Mouse (Mus musculus) CH12.LX (cell line): Measurements from ENCODE around the gene Lamc3. TPM values are rescaled to one million over a fixed set of nuclear protein-coding genes. Genes with fewer than 3 reads are reported as not detected.

Source experiments
- DNase-seq: peaks from one replicate; pipeline ENCODE4 v3.0.0-alpha.2; 2013; ENCODE audit errors: extremely low read depth
- H3K27ac ChIP-seq: 2 replicates; pipeline ENCODE4 v1.5.1; 2012; ENCODE audit warnings: low read depth, mild to moderate bottlenecking, control low read depth, moderate library complexity; ENCODE audit not compliant: insufficient read depth
- H3K27me3 ChIP-seq: replicated peaks from 2 replicates; pipeline ENCODE3; 2012; ENCODE audit warnings: inconsistent platforms
- H3K36me3 ChIP-seq, 2 experiments: replicated peaks in 1 of 2; 2 replicates each; pipeline versions ENCODE3 to v1.6.1; 2012; ENCODE audit warnings: inconsistent platforms in 1 of 2, low read length in 1 of 2, mild to moderate bottlenecking in 1 of 2, mixed read lengths in 1 of 2, moderate library complexity in 1 of 2; ENCODE audit not compliant: control insufficient read depth in 1 of 2, insufficient read depth in 1 of 2
- H3K4me1 ChIP-seq, 2 experiments: 2 replicates each; pipeline ENCODE4 v1.6.1; 2012; ENCODE audit warnings: inconsistent platforms in 1 of 2, moderate library complexity in 1 of 2; ENCODE audit not compliant: insufficient read depth in 2 of 2, control insufficient read depth in 1 of 2
- H3K4me2 ChIP-seq: 2 replicates; pipeline ENCODE4 v1.6.1; 2012; ENCODE audit warnings: low read depth, mild to moderate bottlenecking, control low read depth; ENCODE audit not compliant: poor library complexity, insufficient read depth, severe bottlenecking
- H3K4me3 ChIP-seq, 3 experiments: fragments of 150-350 bp in 1 of 3; sonication (generic) in 1 of 3; replicated peaks in 1 of 3; 2 replicates each; pipeline versions ENCODE3 to v1.5.1; 2011 to 2012; ENCODE audit warnings: low read depth in 2 of 3, low read length in 2 of 3, mild to moderate bottlenecking in 2 of 3, moderate library complexity in 2 of 3, control low read depth in 1 of 3, improper control_type of control experiment in 1 of 3, inconsistent platforms in 1 of 3, mixed read lengths in 1 of 3; ENCODE audit not compliant: poor library complexity in 1 of 3
- H3K79me2 ChIP-seq: replicated peaks from 2 replicates; pipeline ENCODE4 v1.6.1; 2012; ENCODE audit warnings: mild to moderate bottlenecking, moderate library complexity; ENCODE audit not compliant: control insufficient read depth, poor library complexity, insufficient read depth, severe bottlenecking; ENCODE audit errors: extremely low read depth
- H3K9ac ChIP-seq: 2 replicates; pipeline ENCODE4 v1.6.1; 2012; ENCODE audit warnings: low read depth, mild to moderate bottlenecking, control low read depth, moderate library complexity; ENCODE audit not compliant: insufficient read depth
- H3K9me3 ChIP-seq: replicated peaks from 2 replicates; pipeline ENCODE3; 2012; ENCODE audit warnings: low read length, inconsistent platforms, mixed read lengths
- CHD1 ChIP-seq: IDR thresholded peaks from 2 replicates; pipeline ENCODE4 v1.6.1; 2012; ENCODE audit warnings: low read depth, low read length, improper control_type of control experiment, inconsistent platforms
- CHD2 ChIP-seq: IDR thresholded peaks from 2 replicates; pipeline ENCODE4 v1.6.1; 2011; ENCODE audit warnings: low read length, improper control_type of control experiment
- EP300 ChIP-seq: IDR thresholded peaks from 2 replicates; pipeline ENCODE4 v1.6.1; 2011; ENCODE audit warnings: low read length, improper control_type of control experiment
- ETS1 ChIP-seq: conservative IDR thresholded peaks from 2 replicates; pipeline ENCODE4 v1.6.1; 2012; ENCODE audit warnings: low read depth, mild to moderate bottlenecking, inconsistent platforms, low read length, improper control_type of control experiment, moderate library complexity
- HCFC1 ChIP-seq: IDR thresholded peaks from 2 replicates; pipeline ENCODE4 v1.6.1; 2012; ENCODE audit warnings: low read depth, mild to moderate bottlenecking, inconsistent platforms, low read length, improper control_type of control experiment
- IRF4 ChIP-seq: IDR thresholded peaks from 2 replicates; pipeline ENCODE4 v1.6.1; 2014; ENCODE audit warnings: low read depth, mild to moderate bottlenecking, inconsistent platforms, low read length, improper control_type of control experiment
- JUN ChIP-seq: IDR thresholded peaks from 2 replicates; pipeline ENCODE4 v1.6.1; 2011; ENCODE audit warnings: low read depth, mild to moderate bottlenecking, low read length, improper control_type of control experiment, moderate library complexity; ENCODE audit not compliant: insufficient read depth
- KAT2A ChIP-seq: IDR thresholded peaks from 2 replicates; pipeline ENCODE4 v1.6.1; 2012; ENCODE audit warnings: low read length, improper control_type of control experiment, inconsistent platforms; ENCODE audit not compliant: insufficient replicate concordance
- MXI1 ChIP-seq: IDR thresholded peaks from 2 replicates; pipeline ENCODE4 v1.6.1; 2011; ENCODE audit warnings: mild to moderate bottlenecking, low read depth, low read length, improper control_type of control experiment
- MYC ChIP-seq: IDR thresholded peaks from 2 replicates; pipeline ENCODE4 v1.6.1; 2011; ENCODE audit warnings: low read depth, mild to moderate bottlenecking, improper control_type of control experiment, low read length
- NELFE ChIP-seq: IDR thresholded peaks from 2 replicates; pipeline ENCODE4 v1.6.1; 2011; ENCODE audit warnings: low read depth, low read length, improper control_type of control experiment
- NRF1 ChIP-seq: IDR thresholded peaks from 2 replicates; pipeline ENCODE4 v1.6.1; 2014; ENCODE audit warnings: low read depth, mild to moderate bottlenecking, inconsistent platforms, low read length, improper control_type of control experiment, moderate library complexity
- PAX5 ChIP-seq: IDR thresholded peaks from 2 replicates; pipeline ENCODE4 v1.6.1; 2012; ENCODE audit warnings: low read length, inconsistent platforms, mixed read lengths
- POLR2AphosphoS2 ChIP-seq: IDR thresholded peaks from 2 replicates; pipeline ENCODE4 v1.6.1; 2011; ENCODE audit warnings: low read depth, low read length, improper control_type of control experiment
- RCOR1 ChIP-seq: conservative IDR thresholded peaks from 2 replicates; pipeline ENCODE4 v1.6.1; 2012; ENCODE audit warnings: low read depth, mild to moderate bottlenecking, inconsistent platforms, low read length, improper control_type of control experiment
- SIN3A ChIP-seq: IDR thresholded peaks from 2 replicates; pipeline ENCODE4 v1.6.1; 2012; ENCODE audit warnings: low read length, improper control_type of control experiment, inconsistent platforms
- SMC3 ChIP-seq: IDR thresholded peaks from 2 replicates; pipeline ENCODE4 v1.6.1; 2011; ENCODE audit warnings: low read depth, low read length, improper control_type of control experiment
- TBP ChIP-seq: conservative IDR thresholded peaks from 2 replicates; pipeline ENCODE4 v1.6.1; 2011; ENCODE audit warnings: low read depth, low read length, improper control_type of control experiment
- USF1 ChIP-seq: IDR thresholded peaks from 2 replicates; pipeline ENCODE4 v1.6.1; 2014; ENCODE audit warnings: low read depth, mild to moderate bottlenecking, inconsistent platforms, low read length, improper control_type of control experiment
- ZC3H11A ChIP-seq: IDR thresholded peaks from 2 replicates; pipeline ENCODE4 v1.6.1; 2012; ENCODE audit warnings: low read depth, mild to moderate bottlenecking, inconsistent platforms, low read length, improper control_type of control experiment
- dilution Hi-C: fragments of 300-500 bp; cut with MboI; formaldehyde crosslinking; loops from 2 replicates; pipeline ENCODE4 v1.14.3; 2020; ENCODE audit warnings: low sequenced_read_pairs; ENCODE audit not compliant: extremely low pct_unique_long_range_greater_than_20kb, extremely low pct_ligation_motif_present
- in situ Hi-C: fragments of 300-500 bp; cut with MboI; formaldehyde crosslinking; loops from 3 replicates; pipeline ENCODE4 v1.14.3; 2019; ENCODE audit warnings: low sequenced_read_pairs, low pct_ligation_motif_present, low pct_unique_long_range_greater_than_20kb, mixed read lengths
- polyA plus RNA-seq: library from polyadenylated mRNA; unstranded; fragments of >175 nt; gene quantifications from 2 replicates; pipeline ENCODE4 v1.2.1, GENCODE M21; 2012; ENCODE audit warnings: low read depth; ENCODE audit not compliant: insufficient read length
- total RNA-seq, 2 experiments: library from RNA; depleted of rRNA; stranded (reverse); fragments of 300-350 nt in 1 of 2; fragments of >200 nt in 1 of 2; gene quantifications; 2 replicates each; pipeline ENCODE4 v1.2.3; 2012 to 2014

Gene Lamc3
- total and polyA plus RNA-seq, 3 experiments: not detected

GRCm38 (mm10) chr2:31894221-31894870 is 7.3 kb downstream of the Lamc3 start:
- dilution Hi-C loops: no loop called here
- DNase-seq: no peak
- TF ChIP-seq JUN: no peak
- no peak for TF ChIP-seq MXI1
- TF ChIP-seq RCOR1: no peak
- TF ChIP-seq MYC: no peak
- TF ChIP-seq EP300: no peak
- no peak for TF ChIP-seq SMC3
- TF ChIP-seq USF1: no peak
- no peak for TF ChIP-seq CHD1
- no peak for TF ChIP-seq KAT2A
- no peak for TF ChIP-seq POLR2AphosphoS2
- no peak for TF ChIP-seq IRF4
- TF ChIP-seq TBP: no peak
- TF ChIP-seq NELFE: no peak
- TF ChIP-seq ETS1: no peak
- no peak for TF ChIP-seq ZC3H11A
- no peak for TF ChIP-seq PAX5
- TF ChIP-seq, all 38 proteins: peak for 0
- H3K9me3 ChIP-seq: no peaks in the 10 kb centered on the region
- no peaks in the 10 kb centered on the region; a peak in 1 of 4 replicates for H3K4me1 ChIP-seq
- H3K27me3 ChIP-seq: peaks cover 58% of the 10 kb centered on the region
- no peak overlapping the region for H3K27ac ChIP-seq
- no peaks in the 10 kb centered on the region for H3K79me2 ChIP-seq
- no peaks in the 10 kb centered on the region for H3K36me3 ChIP-seq
- H3K9ac ChIP-seq: no peak overlapping the region
- no peak overlapping the region for H3K4me3 ChIP-seq
- in situ Hi-C loops: no loop called here
- no peak overlapping the region for H3K4me2 ChIP-seq

DNA sequence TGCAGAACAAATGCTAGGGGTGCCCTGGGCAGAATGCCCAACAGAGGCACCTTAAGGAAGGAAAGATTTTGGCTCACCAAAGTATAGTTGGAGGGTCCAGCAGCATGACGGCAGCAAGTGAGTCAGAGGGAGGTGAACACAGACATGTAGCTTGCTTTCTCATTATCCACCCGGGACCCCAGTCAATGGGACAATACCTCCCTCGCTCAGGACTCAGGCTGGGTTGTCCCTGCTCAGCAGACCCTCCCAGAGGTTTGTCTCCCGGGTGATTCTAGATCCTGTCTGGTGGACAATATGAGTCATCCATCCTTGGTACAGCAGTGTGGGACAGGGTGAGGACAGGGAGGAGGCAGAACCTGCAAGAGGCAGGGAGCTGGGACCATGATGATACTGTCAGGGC is 13.8 kb downstream of the Lamc3 start:
- in situ Hi-C loops (no loop called here), dilution Hi-C loops (no loop called here)
- H3K4me1 ChIP-seq: peaks cover 5 to 11% of the 10 kb centered on the region in 2 experiments; a peak in 3 of 4 replicates
- TF ChIP-seq CHD2 (no peak), ZC3H11A (no peak), SIN3A (no peak), NRF1 (no peak), CHD1 (no peak), HCFC1 (no peak), POLR2AphosphoS2 (no peak)
- no peak overlapping the region for H3K4me3 ChIP-seq
- no peaks in the 10 kb centered on the region for H3K79me2 ChIP-seq
- no peaks in the 10 kb centered on the region for H3K36me3 ChIP-seq
- H3K9ac ChIP-seq: no peak overlapping the region
- H3K27me3 ChIP-seq: peaks cover 33% of the 10 kb centered on the region
- no peak for DNase-seq
- no peaks in the 10 kb centered on the region for H3K9me3 ChIP-seq
- H3K27ac ChIP-seq: no peak overlapping the region
- no peak overlapping the region for H3K4me2 ChIP-seq
